Mouse (Mus musculus): Measurements from ENCODE around the gene Pidd1. TPM values are rescaled to one million over a fixed set of nuclear protein-coding genes. Genes with fewer than 3 reads are reported as not detected.

Pidd1 gene
- polyA plus RNA-seq, 1 experiment: 22.1 TPM

- no peak overlapping the region for H3K9ac ChIP-seq (ENCODE audit: low read depth, poor library complexity, severe bottlenecking)
- H3K4me1 ChIP-seq (ENCODE audit: control insufficient read depth, insufficient read depth, low read length): peaks cover 5% of the 10 kb centered on the region
- H3K36me3 ChIP-seq (ENCODE audit: control insufficient read depth, insufficient read depth, low read length, poor library complexity, severe bottlenecking): no peaks in the 10 kb centered on the region
- no peak overlapping the region for H3K4me3 ChIP-seq (ENCODE audit: low read depth, low read length)
- H3K27me3 ChIP-seq (ENCODE audit: control insufficient read depth, insufficient read depth, low read length, poor library complexity, severe bottlenecking): no peaks in the 10 kb centered on the region
- TF ChIP-seq POLR2A (IDR thresholded peaks at IDR 0.05; ENCODE audit: insufficient read depth, low read length): no peak
- TF ChIP-seq CTCF (IDR thresholded peaks at IDR 0.05; ENCODE audit: low read depth, low read length): no peak
- no peak for TF ChIP-seq EP300 (IDR thresholded peaks at IDR 0.05; ENCODE audit: insufficient read depth, low read depth, low read length)
- H3K27ac ChIP-seq (ENCODE audit: insufficient read depth, low read length): no peak overlapping the region
- H3K9me3 ChIP-seq (replicated peaks; ENCODE audit: control insufficient read depth, insufficient read depth, low read length, poor library complexity, severe bottlenecking): no peaks in the 10 kb centered on the region
These were observed 41.4 kb upstream of the Pidd1 start for GRCm38 (mm10) chr7:141485186-141485585.

- TF ChIP-seq POLR2A (IDR thresholded peaks at IDR 0.05; ENCODE audit: insufficient read depth, low read length): no peak
- TF ChIP-seq CTCF (IDR thresholded peaks at IDR 0.05; ENCODE audit: low read depth, low read length): no peak
- no peak for TF ChIP-seq EP300 (IDR thresholded peaks at IDR 0.05; ENCODE audit: insufficient read depth, low read depth, low read length)
- Histone ChIP-seq H3K4me3 (ENCODE audit: low read depth, low read length) (no peak overlapping the region), H3K9me3 (replicated peaks; ENCODE audit: control insufficient read depth, insufficient read depth, low read length, poor library complexity, severe bottlenecking) (no peaks in the 10 kb centered on the region), H3K36me3 (ENCODE audit: control insufficient read depth, insufficient read depth, low read length, poor library complexity, severe bottlenecking) (no peaks in the 10 kb centered on the region), H3K4me1 (ENCODE audit: control insufficient read depth, insufficient read depth, low read length) (peaks cover 5% of the 10 kb centered on the region), H3K27me3 (ENCODE audit: control insufficient read depth, insufficient read depth, low read length, poor library complexity, severe bottlenecking) (no peaks in the 10 kb centered on the region), H3K9ac (ENCODE audit: low read depth, poor library complexity, severe bottlenecking) (no peak overlapping the region), H3K27ac (ENCODE audit: insufficient read depth, low read length) (no peak overlapping the region)
These were observed 40.6 kb upstream of the Pidd1 start for GRCm38 (mm10) chr7:141484186-141485120.

GRCm38 (mm10) chr7:141483114-141483653, 39.4 kb upstream of the Pidd1 start:
- H3K9ac ChIP-seq (ENCODE audit: low read depth, poor library complexity, severe bottlenecking): no peak overlapping the region

GRCm38 (mm10) chr7:141482531-141483024, 38.8 kb upstream of the Pidd1 start:
- no peaks in the 10 kb centered on the region for H3K9me3 ChIP-seq (replicated peaks; ENCODE audit: control insufficient read depth, insufficient read depth, low read length, poor library complexity, severe bottlenecking)
- H3K4me1 ChIP-seq (ENCODE audit: control insufficient read depth, insufficient read depth, low read length): peaks cover 5% of the 10 kb centered on the region
- H3K9ac ChIP-seq (ENCODE audit: low read depth, poor library complexity, severe bottlenecking): peak overlapping the region; percentile 67
- no peak overlapping the region for H3K27ac ChIP-seq (ENCODE audit: insufficient read depth, low read length)
- H3K36me3 ChIP-seq (ENCODE audit: control insufficient read depth, insufficient read depth, low read length, poor library complexity, severe bottlenecking): no peaks in the 10 kb centered on the region
- TF ChIP-seq POLR2A (IDR thresholded peaks at IDR 0.05; ENCODE audit: insufficient read depth, low read length) (no peak), EP300 (IDR thresholded peaks at IDR 0.05; ENCODE audit: insufficient read depth, low read depth, low read length) (no peak), CTCF (IDR thresholded peaks at IDR 0.05; ENCODE audit: low read depth, low read length) (no peak)
- peak overlapping the region; percentile 74 for H3K4me3 ChIP-seq (ENCODE audit: low read depth, low read length)
- H3K27me3 ChIP-seq (ENCODE audit: control insufficient read depth, insufficient read depth, low read length, poor library complexity, severe bottlenecking): no peaks in the 10 kb centered on the region

More at GRCm38 (mm10) chr7:141483114-141483653, 39.4 kb upstream of the Pidd1 start:
- Histone ChIP-seq H3K27me3 (ENCODE audit: control insufficient read depth, insufficient read depth, low read length, poor library complexity, severe bottlenecking) (no peaks in the 10 kb centered on the region), H3K4me3 (ENCODE audit: low read depth, low read length) (no peak overlapping the region), H3K9me3 (replicated peaks; ENCODE audit: control insufficient read depth, insufficient read depth, low read length, poor library complexity, severe bottlenecking) (no peaks in the 10 kb centered on the region), H3K36me3 (ENCODE audit: control insufficient read depth, insufficient read depth, low read length, poor library complexity, severe bottlenecking) (no peaks in the 10 kb centered on the region), H3K27ac (ENCODE audit: insufficient read depth, low read length) (no peak overlapping the region), H3K4me1 (ENCODE audit: control insufficient read depth, insufficient read depth, low read length) (peaks cover 5% of the 10 kb centered on the region)
- no peak for TF ChIP-seq CTCF (IDR thresholded peaks at IDR 0.05; ENCODE audit: low read depth, low read length)
- TF ChIP-seq EP300 (IDR thresholded peaks at IDR 0.05; ENCODE audit: insufficient read depth, low read depth, low read length): no peak
- no peak for TF ChIP-seq POLR2A (IDR thresholded peaks at IDR 0.05; ENCODE audit: insufficient read depth, low read length)

- H3K27me3 ChIP-seq (ENCODE audit: control insufficient read depth, insufficient read depth, low read length, poor library complexity, severe bottlenecking): no peaks in the 10 kb centered on the region
- peaks cover 5% of the 10 kb centered on the region for H3K4me1 ChIP-seq (ENCODE audit: control insufficient read depth, insufficient read depth, low read length)
These were observed 37.9 kb upstream of the Pidd1 start for GRCm38 (mm10) chr7:141481498-141482401.

More at GRCm38 (mm10) chr7:141481498-141482401, 37.9 kb upstream of the Pidd1 start:
- Histone ChIP-seq H3K9ac (ENCODE audit: low read depth, poor library complexity, severe bottlenecking) (peak overlapping the region; percentile 67), H3K4me3 (ENCODE audit: low read depth, low read length) (peak overlapping the region; percentile 74), H3K36me3 (ENCODE audit: control insufficient read depth, insufficient read depth, low read length, poor library complexity, severe bottlenecking) (no peaks in the 10 kb centered on the region), H3K27ac (ENCODE audit: insufficient read depth, low read length) (no peak overlapping the region), H3K9me3 (replicated peaks; ENCODE audit: control insufficient read depth, insufficient read depth, low read length, poor library complexity, severe bottlenecking) (no peaks in the 10 kb centered on the region)
- TF ChIP-seq EP300 (IDR thresholded peaks at IDR 0.05; ENCODE audit: insufficient read depth, low read depth, low read length) (no peak), POLR2A (IDR thresholded peaks at IDR 0.05; ENCODE audit: insufficient read depth, low read length) (peak; percentile 53), CTCF (IDR thresholded peaks at IDR 0.05; ENCODE audit: low read depth, low read length) (peak; percentile 2)
